ENCODE assay signal across 8 mouse cellular contexts in genomic region chr9:116218780-116219179, GRCm38 (mm10). TPM values are rescaled to one million over a fixed set of nuclear protein-coding genes. Genes with fewer than 3 reads are reported as not detected.
A peak's percentile ranks its signal among the peaks of the same experiment; 100 is the strongest.
DNase-seq lines count a peak whose midpoint lies in the region; ATAC-seq and TF ChIP-seq lines count a peak whose summit lies in the region.

No protein-coding gene starts in this region.

- no peak overlapping the region for H3K4me3 ChIP-seq in heart, embryonic 11.5 days (ENCODE audit: low read depth, low read length)
- no peak overlapping the region for H3K4me3 ChIP-seq in heart, embryonic 13.5 days
- H3K4me3 ChIP-seq in kidney, postnatal 0 days (replicated peaks; ENCODE audit: low read depth, low read length), result no peak overlapping the region

- H3K4me2 ChIP-seq in heart, embryonic 11.5 days, result no peak overlapping the region
- H3K4me2 ChIP-seq in heart, embryonic 13.5 days, result no peak overlapping the region
- H3K4me2 ChIP-seq in kidney, postnatal 0 days (ENCODE audit: low read length), result no peak overlapping the region

- no peaks in the 10 kb centered on the region for H3K9me3 ChIP-seq in heart, embryonic 11.5 days (replicated peaks; ENCODE audit: control insufficient read depth, low read length)
- 0 out of 2 replicates have a peak, but pooled peaks cover 3% of the 10 kb centered on the region for H3K9me3 ChIP-seq in heart, embryonic 13.5 days
- H3K9me3 ChIP-seq in kidney, postnatal 0 days (replicated peaks; ENCODE audit: low read length), result no peaks in the 10 kb centered on the region

- ATAC-seq in heart, embryonic 11.5 days (replicated peaks; ENCODE audit: insufficient number of reproducible peaks, low FRiP score, low TSS enrichment), result no peak
- ATAC-seq in heart, embryonic 13.5 days (ENCODE audit: extremely low read depth, insufficient number of reproducible peaks, low FRiP score, low TSS enrichment), result no peak
- peak; percentile 67 for ATAC-seq in kidney, postnatal 0 days (replicated peaks; ENCODE audit: low FRiP score, low read depth)
- no peak for ATAC-seq in erythroid progenitor cell, adult 5-6 weeks (replicated peaks; ENCODE audit: low FRiP score, poor library complexity, severe bottlenecking)

- 49% methylated on average over 4 of the region's 4 CpGs for WGBS in heart, embryonic 11.5 days (ENCODE audit: insufficient replicate concordance)
- 29% methylated on average over 4 of the region's 4 CpGs for WGBS in heart, embryonic 13.5 days
- WGBS in kidney, postnatal 0 days, result 19% methylated on average over 4 of the region's 4 CpGs

- peak; percentile 98 for DNase-seq in heart, adult 11 months
- peak; percentile 24 for DNase-seq in c-Kit-positive CD71-negative TER-119-negative erythroid progenitor cells, embryonic 14.5 days (ENCODE audit: low read depth)
- DNase-seq in kidney, postnatal 0 days (ENCODE audit: low spot score), result peak; percentile 66
- DNase-seq in spleen, adult 12 weeks (ENCODE audit: low spot score), result peak; percentile 21
- DNase-seq in adipocyte (ENCODE audit: low spot score), result no peak

- TF ChIP-seq CTCF in kidney, postnatal 0 days (IDR thresholded peaks at IDR 0.05; ENCODE audit: low read depth), result no peak

- H3K27ac ChIP-seq in heart, embryonic 11.5 days (ENCODE audit: low read depth, low read length), result no peak overlapping the region
- H3K27ac ChIP-seq in heart, embryonic 13.5 days (replicated peaks), result peak overlapping the region; percentile 65
- H3K27ac ChIP-seq in kidney, postnatal 0 days, result peak overlapping the region; percentile 37; the same call in 1 of the 2 replicates

- H3K9ac ChIP-seq in heart, embryonic 11.5 days (ENCODE audit: low read depth, low read length), result no peak overlapping the region
- H3K9ac ChIP-seq in heart, embryonic 13.5 days, result no peak overlapping the region
- H3K9ac ChIP-seq in kidney, postnatal 0 days (ENCODE audit: low read depth, low read length), result no peak overlapping the region

- H3K36me3 ChIP-seq in heart, embryonic 11.5 days (ENCODE audit: control insufficient read depth, insufficient read depth, low read length), result no peaks in the 10 kb centered on the region
- no peaks in the 10 kb centered on the region for H3K36me3 ChIP-seq in heart, embryonic 13.5 days
- no peaks in the 10 kb centered on the region for H3K36me3 ChIP-seq in kidney, postnatal 0 days (ENCODE audit: insufficient read depth, low read length)

- no peaks in the 10 kb centered on the region for H3K27me3 ChIP-seq in heart, embryonic 11.5 days (ENCODE audit: control insufficient read depth, insufficient read depth, low read length)
- no peaks in the 10 kb centered on the region for H3K27me3 ChIP-seq in heart, embryonic 13.5 days (replicated peaks)
- H3K27me3 ChIP-seq in kidney, postnatal 0 days (ENCODE audit: insufficient read depth, low read length), result no peaks in the 10 kb centered on the region

- H3K4me1 ChIP-seq in heart, embryonic 11.5 days (ENCODE audit: control insufficient read depth, insufficient read depth, low read length), result peaks cover 6% of the 10 kb centered on the region; the same call in 1 of the 2 replicates
- peaks cover 20% of the 10 kb centered on the region for H3K4me1 ChIP-seq in heart, embryonic 13.5 days
- peaks cover 11% of the 10 kb centered on the region; the same call in 1 of the 2 replicates for H3K4me1 ChIP-seq in kidney, postnatal 0 days (replicated peaks; ENCODE audit: insufficient read depth, low read length)

RNA-seq across cellular contexts. Expression of gene Tgfbr2, which starts 43.6 kb away (rescaled TPM):
- polyA plus RNA-seq in heart, embryonic 11.5 days (2014; fragmentation: Nextera tagmentation; extraction: Ambion mirVana), result 12.4 and 13.8 TPM in 2 replicates
- polyA plus RNA-seq in heart, embryonic 13.5 days (2015; fragmentation: Nextera tagmentation; extraction: Ambion mirVana), result 17.2 and 19.0 TPM in 2 replicates
- 31.0 and 31.2 TPM in 2 replicates for polyA plus RNA-seq in kidney, postnatal 0 days (2015; fragmentation: Nextera tagmentation; extraction: Ambion mirVana)
- total RNA-seq in erythroid progenitor cell, adult 5-6 weeks (2015; ENCODE audit: low replicate concordance), result 9.4 and 10.5 TPM in 2 replicates
- 5.3 and 5.6 TPM in 2 replicates for total RNA-seq in erythroid progenitor cell, adult 5-6 weeks (2017; ENCODE audit: low replicate concordance)
